8 mouse cellular contexts compared by ENCODE assay signal in genomic region chr11:53301167-53301515, GRCm38 (mm10). TPM values are rescaled to one million over a fixed set of nuclear protein-coding genes. Genes with fewer than 3 reads are reported as not detected.
DNase-seq lines count a peak whose midpoint lies in the region; ATAC-seq and TF ChIP-seq lines count a peak whose summit lies in the region.

No protein-coding gene starts in this region.

- peak overlapping the region; percentile 99 for H3K9ac ChIP-seq in heart, embryonic 14.5 days (ENCODE audit: low read length)
- peak overlapping the region; percentile 97 for H3K9ac ChIP-seq in intestine, embryonic 14.5 days (ENCODE audit: low read length)
- peak overlapping the region; percentile 72 for H3K9ac ChIP-seq in midbrain, embryonic 13.5 days (replicated peaks)

- H3K9me3 ChIP-seq in heart, embryonic 14.5 days (ENCODE audit: control insufficient read depth, low read length), result no peaks in the 10 kb centered on the region
- H3K9me3 ChIP-seq in intestine, embryonic 14.5 days (ENCODE audit: control insufficient read depth, low read length), result no peaks in the 10 kb centered on the region
- H3K9me3 ChIP-seq in midbrain, embryonic 13.5 days, result no peaks in the 10 kb centered on the region

- no peak for TF ChIP-seq POLR2A in bone marrow, adult 2 months (IDR thresholded peaks at IDR 0.05; ENCODE audit: borderline replicate concordance, control insufficient read depth, low read depth, low read length)

- no peak for DNase-seq in heart, postnatal 36 days
- no peak for DNase-seq in intestine, embryonic 14.5 days (ENCODE audit: low spot score)
- DNase-seq in ovary, postnatal 36 days (ENCODE audit: low spot score), result no peak
- no peak for DNase-seq in urinary bladder, adult 2 months (ENCODE audit: low spot score)
- no peak for DNase-seq in frontal cortex, postnatal 14 days (ENCODE audit: low spot score in 2 of 2)

- H3K36me3 ChIP-seq in heart, embryonic 14.5 days (ENCODE audit: control insufficient read depth, insufficient read depth, low read length), result no peaks in the 10 kb centered on the region
- H3K36me3 ChIP-seq in intestine, embryonic 14.5 days (ENCODE audit: control insufficient read depth, insufficient read depth, low read length), result peaks cover 7% of the 10 kb centered on the region; the same call in 1 of the 2 replicates
- peaks cover 2% of the 10 kb centered on the region; the same call in 1 of the 2 replicates for H3K36me3 ChIP-seq in midbrain, embryonic 13.5 days

- peak overlapping the region; percentile 76 for H3K4me2 ChIP-seq in heart, embryonic 14.5 days (ENCODE audit: low read length)
- H3K4me2 ChIP-seq in intestine, embryonic 14.5 days (ENCODE audit: low read length), result peak overlapping the region; percentile 84
- H3K4me2 ChIP-seq in midbrain, embryonic 13.5 days (replicated peaks), result peak overlapping the region; percentile 85

- H3K4me3 ChIP-seq in heart, embryonic 14.5 days (ENCODE audit: control insufficient read depth in 1 of 2, insufficient read depth in 1 of 2, low read depth in 1 of 2, low read length in 2 of 2), result peak overlapping the region; percentile 56 to 100
- peak overlapping the region; percentile 79 for H3K4me3 ChIP-seq in bone marrow, adult 2 months (replicated peaks; ENCODE audit: control insufficient read depth, low read depth, low read length)
- H3K4me3 ChIP-seq in intestine, embryonic 14.5 days (ENCODE audit: low read depth, low read length), result peak overlapping the region; percentile 100
- H3K4me3 ChIP-seq in midbrain, embryonic 13.5 days (replicated peaks), result peak overlapping the region; percentile 99

- WGBS in heart, embryonic 14.5 days, result 51% methylated on average over 9 of the region's 9 CpGs
- 44% methylated on average over 9 of the region's 9 CpGs for WGBS in bone marrow, adult 2 months
- WGBS in intestine, embryonic 14.5 days, result 48% methylated on average over 9 of the region's 9 CpGs
- WGBS in midbrain, embryonic 13.5 days, result 55% methylated on average over 9 of the region's 9 CpGs

- H3K27me3 ChIP-seq in heart, embryonic 14.5 days (ENCODE audit: control insufficient read depth, insufficient read depth, low read length), result no peaks in the 10 kb centered on the region
- no peaks in the 10 kb centered on the region for H3K27me3 ChIP-seq in intestine, embryonic 14.5 days (replicated peaks; ENCODE audit: control insufficient read depth, insufficient read depth, low read length)
- no peaks in the 10 kb centered on the region for H3K27me3 ChIP-seq in midbrain, embryonic 13.5 days

- intact Hi-C loops in heart, postnatal 36 days (cut with DNase I), result loop anchor here (5.0 kb wide), 1 partner anchor 131 kb away; the partner anchor contains the start of genes Gdf9 and Uqcrq

- no peak for TF ChIP-seq CTCF in bone marrow, adult 2 months (IDR thresholded peaks at IDR 0.05; ENCODE audit: control insufficient read depth, insufficient read depth, low read length)

- peaks cover 11 to 28% of the 10 kb centered on the region in 2 experiments for H3K4me1 ChIP-seq in heart, embryonic 14.5 days (ENCODE audit: control insufficient read depth in 2 of 2, insufficient read depth in 2 of 2, low read length in 2 of 2)
- peaks cover 3% of the 10 kb centered on the region; the same call in 1 of the 2 replicates for H3K4me1 ChIP-seq in bone marrow, adult 2 months (ENCODE audit: control insufficient read depth, insufficient read depth, low read length)
- peaks cover 17% of the 10 kb centered on the region for H3K4me1 ChIP-seq in intestine, embryonic 14.5 days (replicated peaks; ENCODE audit: control insufficient read depth, insufficient read depth, low read length)
- H3K4me1 ChIP-seq in midbrain, embryonic 13.5 days (replicated peaks), result peaks cover 33% of the 10 kb centered on the region

- ATAC-seq in heart, embryonic 14.5 days (ENCODE audit: insufficient number of reproducible peaks, insufficient read depth, low FRiP score, low read depth), result no peak
- ATAC-seq in intestine, embryonic 14.5 days (replicated peaks; ENCODE audit: low FRiP score, low TSS enrichment, low read depth), result no peak
- ATAC-seq in midbrain, embryonic 13.5 days, result no peak

- H3K27ac ChIP-seq in heart, embryonic 14.5 days (replicated peaks in 1 of 2; ENCODE audit: control insufficient read depth in 1 of 2, insufficient read depth in 1 of 2, low read depth in 2 of 2, low read length in 2 of 2), result peak overlapping the region; percentile 98 to 100
- peak overlapping the region; percentile 100 for H3K27ac ChIP-seq in bone marrow, adult 2 months (ENCODE audit: control insufficient read depth, insufficient read depth, low read depth, low read length, poor library complexity)
- H3K27ac ChIP-seq in intestine, embryonic 14.5 days (ENCODE audit: low read depth), result peak overlapping the region; percentile 98
- peak overlapping the region; percentile 96 for H3K27ac ChIP-seq in midbrain, embryonic 13.5 days

RNA-seq across cellular contexts. Expression of gene Hspa4, which starts 0.9 kb away (rescaled TPM):
- 66.8 and 74.0 TPM in 2 replicates for polyA plus RNA-seq in heart, embryonic 14.5 days (2014; fragmentation: Nextera tagmentation; extraction: Ambion mirVana)
- 100 to 1,000 TPM; 125 to 126 TPM for total RNA-seq in heart, postnatal 36 days (2021)
- polyA plus RNA-seq in bone marrow, adult 2 months (2011; ENCODE audit: insufficient read depth, insufficient read length, low replicate concordance, missing spikeins), result 41.5 and 98.4 TPM in 2 replicates
- polyA plus RNA-seq in intestine, embryonic 14.5 days (2014; fragmentation: Nextera tagmentation; extraction: Ambion mirVana), result 105 and 110 TPM in 2 replicates
- polyA plus RNA-seq in midbrain, embryonic 13.5 days (2015; fragmentation: Nextera tagmentation; extraction: Ambion mirVana), result 57.0 and 58.7 TPM in 2 replicates
- 49.3 and 60.3 TPM in 2 replicates for polyA plus RNA-seq in urinary bladder, adult 2 months (2012; rRNA removed)

RNA-seq across cellular contexts. Expression of gene Zcchc10, which starts 23.3 kb away (rescaled TPM):
- polyA plus RNA-seq in heart, embryonic 14.5 days (2014; fragmentation: Nextera tagmentation; extraction: Ambion mirVana), result 15.8 and 17.5 TPM in 2 replicates
- 1 to 10 TPM; 5.3 to 6.8 TPM for total RNA-seq in heart, postnatal 36 days (2021)
- 9.6 and 16.2 TPM in 2 replicates for polyA plus RNA-seq in bone marrow, adult 2 months (2011; ENCODE audit: insufficient read depth, insufficient read length, low replicate concordance, missing spikeins)
- polyA plus RNA-seq in intestine, embryonic 14.5 days (2014; fragmentation: Nextera tagmentation; extraction: Ambion mirVana), result 22.4 and 22.5 TPM in 2 replicates
- 17.0 and 17.6 TPM in 2 replicates for polyA plus RNA-seq in midbrain, embryonic 13.5 days (2015; fragmentation: Nextera tagmentation; extraction: Ambion mirVana)
- polyA plus RNA-seq in urinary bladder, adult 2 months (2012; rRNA removed), result 9.4 and 11.0 TPM in 2 replicates

RNA-seq across cellular contexts. Expression of gene Aff4, which starts 49.5 kb away (rescaled TPM):
- polyA plus RNA-seq in heart, embryonic 14.5 days (2014; fragmentation: Nextera tagmentation; extraction: Ambion mirVana), result 56.2 and 72.9 TPM in 2 replicates
- total RNA-seq in heart, postnatal 36 days (2021), result 10 to 100 TPM; 81.8 to 88.8 TPM
- 7.9 and 36.2 TPM in 2 replicates for polyA plus RNA-seq in bone marrow, adult 2 months (2011; ENCODE audit: insufficient read depth, insufficient read length, low replicate concordance, missing spikeins)
- 48.1 and 56.6 TPM in 2 replicates for polyA plus RNA-seq in intestine, embryonic 14.5 days (2014; fragmentation: Nextera tagmentation; extraction: Ambion mirVana)
- 66.4 and 81.6 TPM in 2 replicates for polyA plus RNA-seq in midbrain, embryonic 13.5 days (2015; fragmentation: Nextera tagmentation; extraction: Ambion mirVana)
- polyA plus RNA-seq in urinary bladder, adult 2 months (2012; rRNA removed), result 26.9 and 33.6 TPM in 2 replicates
